Mouse (Mus musculus): ENCODE measurements around the gene Des. TPM values are rescaled to one million over a fixed set of nuclear protein-coding genes. Genes with fewer than 3 reads are reported as not detected.
A peak's percentile ranks its signal among the peaks of the same experiment; 100 is the strongest.

Gene Des
- polyA plus RNA-seq, 1 experiment, result 152 TPM

- Histone ChIP-seq H3K4me3 (ENCODE audit: low read depth, low read length) (no peak overlapping the region), H3K27ac (ENCODE audit: insufficient read depth, low read depth, low read length) (no peak overlapping the region), H3K27me3 (ENCODE audit: control insufficient read depth, insufficient read depth, low read length) (no peaks in the 10 kb centered on the region), H3K36me3 (ENCODE audit: control insufficient read depth, insufficient read depth, low read length) (no peaks in the 10 kb centered on the region), H3K4me1 (ENCODE audit: control insufficient read depth, insufficient read depth, insufficient read length, low read length) (no peaks in the 10 kb centered on the region)
- TF ChIP-seq CTCF (IDR thresholded peaks at IDR 0.05; ENCODE audit: extremely low read depth, insufficient read length, insufficient replicate concordance, low read depth, low read length) (no peak), POLR2A (IDR thresholded peaks at IDR 0.05; ENCODE audit: low read depth, low read length) (no peak)
- WGBS, result 77% methylated on average over 3 of the region's 3 CpGs
These were observed 45.4 kb downstream of the Des start for GRCm38 (mm10) chr1:75405547-75405946.

- Histone ChIP-seq H3K4me3 (ENCODE audit: low read depth, low read length) (no peak overlapping the region), H3K4me1 (ENCODE audit: control insufficient read depth, insufficient read depth, insufficient read length, low read length) (no peaks in the 10 kb centered on the region), H3K36me3 (ENCODE audit: control insufficient read depth, insufficient read depth, low read length) (no peaks in the 10 kb centered on the region), H3K27me3 (ENCODE audit: control insufficient read depth, insufficient read depth, low read length) (no peaks in the 10 kb centered on the region), H3K27ac (ENCODE audit: insufficient read depth, low read depth, low read length) (no peak overlapping the region)
- TF ChIP-seq CTCF (IDR thresholded peaks at IDR 0.05; ENCODE audit: extremely low read depth, insufficient read length, insufficient replicate concordance, low read depth, low read length) (no peak), POLR2A (IDR thresholded peaks at IDR 0.05; ENCODE audit: low read depth, low read length) (no peak)
- WGBS, result 89% methylated on average over 15 of the region's 15 CpGs
These were observed 46.0 kb downstream of the Des start for GRCm38 (mm10) chr1:75406173-75406572.

- Histone ChIP-seq H3K27me3 (ENCODE audit: control insufficient read depth, insufficient read depth, low read length) (no peaks in the 10 kb centered on the region), H3K4me1 (ENCODE audit: control insufficient read depth, insufficient read depth, insufficient read length, low read length) (no peaks in the 10 kb centered on the region), H3K27ac (ENCODE audit: insufficient read depth, low read depth, low read length) (no peak overlapping the region), H3K36me3 (ENCODE audit: control insufficient read depth, insufficient read depth, low read length) (no peaks in the 10 kb centered on the region), H3K4me3 (ENCODE audit: low read depth, low read length) (no peak overlapping the region)
- no peak for TF ChIP-seq CTCF (IDR thresholded peaks at IDR 0.05; ENCODE audit: extremely low read depth, insufficient read length, insufficient replicate concordance, low read depth, low read length)
- TF ChIP-seq POLR2A (IDR thresholded peaks at IDR 0.05; ENCODE audit: low read depth, low read length), result no peak
- 89% methylated on average over 9 of the region's 9 CpGs for WGBS
These were observed 46.9 kb downstream of the Des start for GRCm38 (mm10) chr1:75407056-75407455.

- WGBS, result 68% methylated on average over 4 of the region's 4 CpGs
- no peaks in the 10 kb centered on the region for H3K27me3 ChIP-seq (ENCODE audit: control insufficient read depth, insufficient read depth, low read length)
- H3K27ac ChIP-seq (ENCODE audit: insufficient read depth, low read depth, low read length), result no peak overlapping the region
- no peaks in the 10 kb centered on the region for H3K36me3 ChIP-seq (ENCODE audit: control insufficient read depth, insufficient read depth, low read length)
- no peak overlapping the region for H3K4me3 ChIP-seq (ENCODE audit: low read depth, low read length)
- no peaks in the 10 kb centered on the region for H3K4me1 ChIP-seq (ENCODE audit: control insufficient read depth, insufficient read depth, insufficient read length, low read length)
- TF ChIP-seq CTCF (IDR thresholded peaks at IDR 0.05; ENCODE audit: extremely low read depth, insufficient read length, insufficient replicate concordance, low read depth, low read length) (no peak), POLR2A (IDR thresholded peaks at IDR 0.05; ENCODE audit: low read depth, low read length) (no peak)
These were observed 48.1 kb downstream of the Des start for GRCm38 (mm10) chr1:75408210-75408609.

GRCm38 (mm10) chr1:75409950-75410349 lies 49.8 kb downstream of the Des start:
- TF ChIP-seq CTCF (IDR thresholded peaks at IDR 0.05; ENCODE audit: extremely low read depth, insufficient read length, insufficient replicate concordance, low read depth, low read length) (no peak), POLR2A (IDR thresholded peaks at IDR 0.05; ENCODE audit: low read depth, low read length) (no peak)
- H3K4me3 ChIP-seq (ENCODE audit: low read depth, low read length), result no peak overlapping the region
- 0 out of 2 replicates have a peak, but pooled peaks cover 3% of the 10 kb centered on the region for H3K27me3 ChIP-seq (ENCODE audit: control insufficient read depth, insufficient read depth, low read length)
- H3K4me1 ChIP-seq (ENCODE audit: control insufficient read depth, insufficient read depth, insufficient read length, low read length), result no peaks in the 10 kb centered on the region
- WGBS, result 81% methylated on average over 7 of the region's 7 CpGs
- H3K36me3 ChIP-seq (ENCODE audit: control insufficient read depth, insufficient read depth, low read length), result no peaks in the 10 kb centered on the region
- H3K27ac ChIP-seq (ENCODE audit: insufficient read depth, low read depth, low read length), result no peak overlapping the region

GRCm38 (mm10) chr1:75412196-75412595 lies 52.1 kb downstream of the Des start:
- H3K4me3 ChIP-seq (ENCODE audit: low read depth, low read length), result no peak overlapping the region
- H3K4me1 ChIP-seq (ENCODE audit: control insufficient read depth, insufficient read depth, insufficient read length, low read length), result no peaks in the 10 kb centered on the region
- WGBS, result 92% methylated on average over 3 of the region's 3 CpGs
- no peak overlapping the region for H3K27ac ChIP-seq (ENCODE audit: insufficient read depth, low read depth, low read length)
- TF ChIP-seq CTCF (IDR thresholded peaks at IDR 0.05; ENCODE audit: extremely low read depth, insufficient read length, insufficient replicate concordance, low read depth, low read length), result no peak
- no peak for TF ChIP-seq POLR2A (IDR thresholded peaks at IDR 0.05; ENCODE audit: low read depth, low read length)
- H3K27me3 ChIP-seq (ENCODE audit: control insufficient read depth, insufficient read depth, low read length), result 0 out of 2 replicates have a peak, but pooled peaks cover 3% of the 10 kb centered on the region
- no peaks in the 10 kb centered on the region for H3K36me3 ChIP-seq (ENCODE audit: control insufficient read depth, insufficient read depth, low read length)

- Histone ChIP-seq H3K4me3 (ENCODE audit: low read depth, low read length) (no peak overlapping the region), H3K36me3 (ENCODE audit: control insufficient read depth, insufficient read depth, low read length) (no peaks in the 10 kb centered on the region), H3K4me1 (ENCODE audit: control insufficient read depth, insufficient read depth, insufficient read length, low read length) (no peaks in the 10 kb centered on the region), H3K27me3 (ENCODE audit: control insufficient read depth, insufficient read depth, low read length) (0 out of 2 replicates have a peak, but pooled peaks cover 3% of the 10 kb centered on the region), H3K27ac (ENCODE audit: insufficient read depth, low read depth, low read length) (no peak overlapping the region)
- WGBS, result 54% methylated on average over 3 of the region's 3 CpGs
- TF ChIP-seq CTCF (IDR thresholded peaks at IDR 0.05; ENCODE audit: extremely low read depth, insufficient read length, insufficient replicate concordance, low read depth, low read length) (peak; percentile 37; the same call in 1 of the 2 replicates), POLR2A (IDR thresholded peaks at IDR 0.05; ENCODE audit: low read depth, low read length) (no peak)
These were observed 53.6 kb downstream of the Des start for GRCm38 (mm10) chr1:75413749-75414148.

Other genes starting within 250 kb of the Des start
- 0.86 and 2.0 TPM in 2 replicates for gene Nhej1, start 235.1 kb upstream of the Des start, polyA plus RNA-seq (2012; rRNA removed)
- 1.2 TPM in 2 replicates for gene Slc23a3, start 226.4 kb upstream of the Des start, polyA plus RNA-seq (2012; rRNA removed)
- 31.5 and 90.4 TPM in 2 replicates for gene Cnppd1, start 217.6 kb upstream of the Des start, polyA plus RNA-seq (2012; rRNA removed)
- 47.4 and 113 TPM in 2 replicates for gene Retreg2, start 217.6 kb upstream of the Des start, polyA plus RNA-seq (2012; rRNA removed)
- gene Zfand2b, start 191.7 kb upstream of the Des start, polyA plus RNA-seq (2012; rRNA removed), result 45.0 and 106 TPM in 2 replicates
- 15.0 and 22.1 TPM in 2 replicates for gene Abcb6, start 179.9 kb upstream of the Des start, polyA plus RNA-seq (2012; rRNA removed)
- 5.5 and 16.2 TPM in 2 replicates for gene Ankzf1, start 168.2 kb upstream of the Des start, polyA plus RNA-seq (2012; rRNA removed)
- gene Atg9a, start 168.1 kb upstream of the Des start, polyA plus RNA-seq (2012; rRNA removed), result 48.3 and 148 TPM in 2 replicates
- gene Glb1l, start 149.5 kb upstream of the Des start, polyA plus RNA-seq (2012; rRNA removed), result 0.74 and 1.1 TPM in 2 replicates
- gene Stk16, start 149.5 kb upstream of the Des start, polyA plus RNA-seq (2012; rRNA removed), result 147 and 193 TPM in 2 replicates
- 107 and 188 TPM in 2 replicates for gene Tuba4a, start 140.5 kb upstream of the Des start, polyA plus RNA-seq (2012; rRNA removed)
- not detected in 2 replicates for gene A630095N17Rik, start 128.2 kb upstream of the Des start, polyA plus RNA-seq (2012; rRNA removed)
- 13.3 and 21.3 TPM in 2 replicates for gene Dnajb2, start 123.9 kb upstream of the Des start, polyA plus RNA-seq (2012; rRNA removed)
- 2.8 and 6.2 TPM in 2 replicates for gene Ptprn, start 95.8 kb upstream of the Des start, polyA plus RNA-seq (2012; rRNA removed)
- gene Resp18, start 81.9 kb upstream of the Des start, polyA plus RNA-seq (2012; rRNA removed), result 1.8 and 6.2 TPM in 2 replicates
- gene Dnpep, start 42.3 kb upstream of the Des start, polyA plus RNA-seq (2012; rRNA removed), result 157 and 865 TPM in 2 replicates
- gene Speg, start 15.0 kb downstream of the Des start, polyA plus RNA-seq (2012; rRNA removed), result 21.5 and 23.2 TPM in 2 replicates
- 121 and 187 TPM in 2 replicates for gene Gmppa, start 75.6 kb downstream of the Des start, polyA plus RNA-seq (2012; rRNA removed)
- gene Asic4, start 90.1 kb downstream of the Des start, polyA plus RNA-seq (2012; rRNA removed), result 0.05 TPM in 1 of 2 replicates, not detected in the other
- 29.8 and 40.2 TPM in 2 replicates for gene Chpf, start 119.0 kb downstream of the Des start, polyA plus RNA-seq (2012; rRNA removed)
- gene Tmem198, start 119.2 kb downstream of the Des start, polyA plus RNA-seq (2012; rRNA removed), result 2.7 and 3.6 TPM in 2 replicates
- gene Obsl1, start 146.1 kb downstream of the Des start, polyA plus RNA-seq (2012; rRNA removed), result 4.3 and 6.3 TPM in 2 replicates
- 4.2 and 6.5 TPM in 2 replicates for gene Inha, start 146.7 kb downstream of the Des start, polyA plus RNA-seq (2012; rRNA removed)
- gene Stk11ip, start 161.2 kb downstream of the Des start, polyA plus RNA-seq (2012; rRNA removed), result 13.1 and 20.5 TPM in 2 replicates
- 4.5 and 5.6 TPM in 2 replicates for gene Slc4a3, start 185.9 kb downstream of the Des start, polyA plus RNA-seq (2012; rRNA removed)

Data from small intestine, adult 2 months (tissue).